Mouse (Mus musculus): ENCODE data around the gene Stk33. TPM values are rescaled to one million over a fixed set of nuclear protein-coding genes. Genes with fewer than 3 reads are reported as not detected.

The Stk33 gene
- polyA plus RNA-seq, 1 experiment, result not detected

DNA sequence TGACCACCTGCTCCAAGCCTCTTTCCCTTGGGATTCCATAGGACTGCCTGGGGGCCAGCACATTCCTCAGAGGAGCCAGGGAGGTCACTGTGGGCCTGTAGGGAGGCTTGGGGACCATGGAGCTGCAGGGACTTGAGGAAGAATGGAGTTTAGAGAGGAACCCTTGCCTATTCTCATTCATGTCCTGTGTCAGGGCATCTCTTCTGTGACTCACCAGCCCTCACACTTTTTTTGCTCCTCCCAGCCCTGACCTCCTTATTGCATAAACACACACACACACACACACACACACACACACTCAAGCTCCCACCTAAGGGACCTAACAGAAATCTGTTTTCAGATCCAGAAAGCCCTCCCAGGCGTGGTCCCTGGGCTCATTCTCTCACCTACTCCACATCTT is 199.5 kb downstream of the Stk33 start:
- WGBS, result 91% methylated on average over 1 of the region's 1 CpGs
- TF ChIP-seq POLR2A (IDR thresholded peaks at IDR 0.05; ENCODE audit: insufficient read depth, low read depth, low read length) (no peak), CTCF (IDR thresholded peaks at IDR 0.05; ENCODE audit: insufficient read depth, low read depth, low read length) (no peak)
- H3K4me3 ChIP-seq (ENCODE audit: insufficient read depth, low read depth, low read length), result no peak overlapping the region
- H3K27ac ChIP-seq (ENCODE audit: insufficient read depth, low read depth, low read length), result no peak overlapping the region
- H3K4me1 ChIP-seq (ENCODE audit: control insufficient read depth, insufficient read depth, low read length), result no peaks in the 10 kb centered on the region

DNA sequence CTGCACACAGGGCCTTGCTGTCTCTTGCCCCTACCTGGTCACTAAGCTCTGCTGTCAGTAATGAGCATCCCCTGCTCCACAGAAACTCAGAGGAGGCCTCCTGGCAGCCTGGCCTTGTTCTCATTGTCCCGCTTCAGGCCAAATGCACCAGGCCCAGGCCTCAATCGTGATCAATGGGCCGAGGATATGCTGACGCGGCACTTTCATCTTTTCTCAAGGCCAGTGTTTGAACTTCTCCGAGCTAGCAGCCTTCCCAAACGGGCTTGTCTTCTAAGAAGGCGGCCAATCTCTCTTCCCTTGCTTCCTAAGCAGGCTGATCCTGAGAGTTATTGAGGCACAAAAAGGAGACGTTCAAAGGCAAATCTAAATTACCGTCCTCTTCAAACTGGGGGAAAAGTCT is 200.2 kb downstream of the Stk33 start:
- 92% methylated on average over 10 of the region's 10 CpGs for WGBS
- no peak overlapping the region for H3K4me3 ChIP-seq (ENCODE audit: insufficient read depth, low read depth, low read length)
- no peaks in the 10 kb centered on the region for H3K4me1 ChIP-seq (ENCODE audit: control insufficient read depth, insufficient read depth, low read length)
- no peak overlapping the region for H3K27ac ChIP-seq (ENCODE audit: insufficient read depth, low read depth, low read length)
- TF ChIP-seq CTCF (IDR thresholded peaks at IDR 0.05; ENCODE audit: insufficient read depth, low read depth, low read length) (no peak), POLR2A (IDR thresholded peaks at IDR 0.05; ENCODE audit: insufficient read depth, low read depth, low read length) (no peak)

DNA sequence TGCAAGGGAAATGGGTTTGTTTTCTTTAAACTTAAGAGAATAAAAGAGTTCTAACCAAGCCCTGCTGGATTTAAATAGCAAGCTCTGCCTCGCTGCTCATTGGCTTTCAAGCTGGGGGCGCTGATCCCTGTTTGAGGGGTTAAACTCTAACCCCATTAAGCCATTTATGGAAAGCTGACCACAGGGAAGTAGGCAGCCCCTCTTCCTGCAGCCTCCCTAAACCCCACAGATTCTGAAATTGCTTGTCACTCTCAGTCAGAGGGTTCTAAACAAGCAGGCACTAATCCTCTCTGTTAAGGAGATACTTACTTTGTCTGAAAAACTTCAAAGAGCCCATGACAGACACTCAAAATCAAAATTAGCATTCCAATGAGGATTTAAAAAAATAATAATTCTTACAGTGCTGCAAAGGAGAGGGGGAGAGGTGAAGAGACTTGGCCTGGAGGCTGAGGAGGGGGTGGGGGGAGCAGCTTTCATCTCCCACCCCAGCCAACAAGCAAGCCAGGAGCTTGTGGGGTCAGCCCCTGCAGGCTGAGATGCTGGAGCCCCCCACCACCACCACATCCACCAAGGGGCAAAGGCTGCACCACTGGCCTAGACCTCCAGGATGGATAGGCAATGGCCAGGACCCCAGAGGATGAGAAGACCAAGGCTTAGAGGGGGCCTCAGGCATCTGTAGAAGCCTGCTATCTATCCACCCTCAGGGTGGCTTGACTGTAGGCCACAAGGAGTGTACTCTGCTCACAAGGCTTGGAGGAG is 203.8 kb downstream of the Stk33 start:
- H3K4me1 ChIP-seq (ENCODE audit: control insufficient read depth, insufficient read depth, low read length), result peaks cover 4% of the 10 kb centered on the region; the same call in 1 of the 2 replicates
- WGBS, result 91% methylated on average over 2 of the region's 2 CpGs
- H3K27ac ChIP-seq (ENCODE audit: insufficient read depth, low read depth, low read length), result no peak overlapping the region
- TF ChIP-seq CTCF (IDR thresholded peaks at IDR 0.05; ENCODE audit: insufficient read depth, low read depth, low read length), result no peak
- no peak for TF ChIP-seq POLR2A (IDR thresholded peaks at IDR 0.05; ENCODE audit: insufficient read depth, low read depth, low read length)
- no peak overlapping the region for H3K4me3 ChIP-seq (ENCODE audit: insufficient read depth, low read depth, low read length)

DNA sequence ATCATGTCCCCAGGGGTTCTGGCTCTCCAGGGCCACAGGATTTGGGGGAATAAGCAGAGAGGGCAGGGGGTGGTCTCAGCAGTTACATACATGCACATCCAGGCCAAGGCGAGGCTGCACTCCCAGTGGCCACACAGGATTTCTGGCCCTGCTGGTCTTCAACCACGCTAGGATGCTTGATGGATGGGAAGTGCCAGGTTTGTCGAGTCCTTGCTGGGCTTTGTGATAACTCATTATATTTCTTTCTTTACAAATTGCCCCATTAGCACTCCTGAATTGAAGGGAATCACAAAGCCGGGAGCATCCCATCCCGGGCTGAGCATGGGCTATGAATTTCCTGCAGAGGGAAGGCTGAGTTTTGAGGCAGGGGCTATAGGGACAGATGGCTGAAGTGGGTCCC is 204.4 kb downstream of the Stk33 start:
- no peak overlapping the region for H3K27ac ChIP-seq (ENCODE audit: insufficient read depth, low read depth, low read length)
- H3K4me1 ChIP-seq (ENCODE audit: control insufficient read depth, insufficient read depth, low read length), result peaks cover 4% of the 10 kb centered on the region; the same call in 1 of the 2 replicates
- no peak for TF ChIP-seq POLR2A (IDR thresholded peaks at IDR 0.05; ENCODE audit: insufficient read depth, low read depth, low read length)
- no peak overlapping the region for H3K4me3 ChIP-seq (ENCODE audit: insufficient read depth, low read depth, low read length)
- 84% methylated on average over 5 of the region's 5 CpGs for WGBS

GRCm38 (mm10) chr7:109231881-109232321 is 207.0 kb downstream of the Stk33 start:
- no peak overlapping the region for H3K4me3 ChIP-seq (ENCODE audit: insufficient read depth, low read depth, low read length)
- 33% methylated on average over 11 of the region's 11 CpGs for WGBS
- H3K27ac ChIP-seq (ENCODE audit: insufficient read depth, low read depth, low read length), result no peak overlapping the region
- TF ChIP-seq CTCF (IDR thresholded peaks at IDR 0.05; ENCODE audit: insufficient read depth, low read depth, low read length), result no peak
- H3K4me1 ChIP-seq (ENCODE audit: control insufficient read depth, insufficient read depth, low read length), result peaks cover 4% of the 10 kb centered on the region; the same call in 1 of the 2 replicates

DNA sequence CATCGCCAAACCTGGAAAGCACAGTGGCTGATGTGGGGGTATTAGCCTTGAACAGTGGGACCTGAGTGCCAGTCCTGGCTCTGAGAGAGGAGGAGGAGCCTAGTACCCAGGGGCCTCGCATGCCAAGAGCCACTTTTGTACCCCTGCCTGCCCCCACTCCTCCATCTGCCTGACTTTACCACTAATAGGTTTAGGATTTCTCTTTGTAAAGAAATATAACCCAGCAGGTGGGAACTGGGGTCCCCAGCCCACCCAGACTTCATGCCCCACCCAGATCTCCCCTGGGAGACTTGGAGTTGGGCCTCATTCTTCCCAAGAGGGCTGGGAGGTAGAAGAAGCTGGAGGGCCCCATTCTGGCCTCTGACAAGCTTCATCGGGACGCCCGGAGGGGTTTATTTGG is 207.6 kb downstream of the Stk33 start:
- 46% methylated on average over 5 of the region's 5 CpGs for WGBS
- Histone ChIP-seq H3K4me3 (ENCODE audit: insufficient read depth, low read depth, low read length) (no peak overlapping the region), H3K27ac (ENCODE audit: insufficient read depth, low read depth, low read length) (no peak overlapping the region), H3K4me1 (ENCODE audit: control insufficient read depth, insufficient read depth, low read length) (peaks cover 4% of the 10 kb centered on the region; the same call in 1 of the 2 replicates)
- TF ChIP-seq POLR2A (IDR thresholded peaks at IDR 0.05; ENCODE audit: insufficient read depth, low read depth, low read length), result no peak
- no peak for TF ChIP-seq CTCF (IDR thresholded peaks at IDR 0.05; ENCODE audit: insufficient read depth, low read depth, low read length)

DNA sequence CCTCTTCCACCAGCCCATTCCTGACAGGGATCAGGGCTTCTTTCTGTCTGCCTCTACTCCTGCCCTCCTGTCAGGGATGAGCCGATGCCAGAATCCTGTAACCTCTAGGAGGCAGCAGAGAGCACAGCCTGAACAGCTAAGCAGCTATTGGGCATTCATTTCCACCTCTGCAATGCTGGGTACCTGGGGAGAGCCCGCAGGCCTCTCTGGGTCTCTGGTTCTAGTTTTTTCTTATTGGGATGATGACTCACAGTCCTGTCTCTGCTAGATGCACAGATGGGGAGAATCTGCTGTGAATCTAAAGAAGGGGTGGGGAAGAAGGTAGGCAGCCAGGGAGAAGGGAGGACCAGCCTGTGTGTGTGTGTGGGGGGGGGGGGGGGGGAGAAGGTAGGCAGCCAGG is 208.1 kb downstream of the Stk33 start:
- Histone ChIP-seq H3K27ac (ENCODE audit: insufficient read depth, low read depth, low read length) (no peak overlapping the region), H3K4me3 (ENCODE audit: insufficient read depth, low read depth, low read length) (no peak overlapping the region), H3K4me1 (ENCODE audit: control insufficient read depth, insufficient read depth, low read length) (peaks cover 4% of the 10 kb centered on the region; the same call in 1 of the 2 replicates)
- WGBS, result 7% methylated on average over 2 of the region's 2 CpGs
- TF ChIP-seq POLR2A (IDR thresholded peaks at IDR 0.05; ENCODE audit: insufficient read depth, low read depth, low read length), result no peak
- peak; percentile 36 for TF ChIP-seq CTCF (IDR thresholded peaks at IDR 0.05; ENCODE audit: insufficient read depth, low read depth, low read length)

Other genes starting within 250 kb of the Stk33 start
- gene Trim66, start 69.1 kb upstream of the Stk33 start, polyA plus RNA-seq (2012; ENCODE audit: insufficient read depth, insufficient read length, low replicate concordance, missing spikeins), result not detected in 2 replicates
- gene Rpl27a, start 80.1 kb upstream of the Stk33 start, polyA plus RNA-seq (2012; ENCODE audit: insufficient read depth, insufficient read length, low replicate concordance, missing spikeins), result 653 TPM in 1 of 2 replicates, not detected in the other